Mouse (Mus musculus): ENCODE results near the gene 2510039O18Rik.

DNA sequence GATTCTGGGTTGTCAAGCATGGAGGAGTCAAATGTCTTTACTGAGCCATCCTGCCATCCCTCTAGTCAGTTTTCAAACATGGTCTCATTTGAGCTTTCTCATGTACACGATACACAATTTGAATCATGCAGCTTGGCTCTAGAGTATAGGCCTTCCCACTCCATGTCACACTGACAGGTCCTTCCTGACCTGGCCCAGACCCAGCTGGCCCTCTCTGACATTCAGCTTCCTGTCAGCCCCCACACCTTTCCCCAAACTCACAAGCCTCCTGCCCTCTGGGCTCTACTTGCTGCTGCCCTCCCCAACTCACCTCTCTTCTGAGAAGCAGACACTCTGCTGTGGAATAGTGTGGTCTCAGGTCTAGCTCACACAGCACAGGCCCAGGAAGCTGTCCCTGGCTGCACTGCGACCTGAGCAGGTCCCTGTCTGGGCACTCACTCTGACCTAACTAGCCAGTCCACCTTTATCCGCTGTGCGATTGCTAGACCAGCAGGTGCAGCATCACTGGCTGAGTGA, 44.8 kb upstream of the 2510039O18Rik start:
- no peak for TF ChIP-seq CTCF (IDR thresholded peaks at IDR 0.05; ENCODE audit: low read depth)
- no peak for TF ChIP-seq EP300 (optimal IDR thresholded peaks at IDR 0.05)
